Mouse (Mus musculus) embryonic stem cell, embryonic (primary cell): ENCODE data around the gene Akap2.

Experiments used
- CTCF ChIA-PET, 4 experiments: fragments of 300-600 bp in 2 of 4; fragments of 350-600 bp in 2 of 4; sonication (Branson Sonifier 250); formaldehyde crosslinking; loops; one replicate each; lab custom pipeline; 2022; ENCODE audit warnings: inconsistent platforms in 2 of 4; lab: Charles Lee
- POLR2A ChIA-PET, 4 experiments: fragments of 300-600 bp in 2 of 4; fragments of 350-600 bp in 2 of 4; sonication (Branson Sonifier 250); formaldehyde crosslinking; loops; one replicate each; lab custom pipeline; 2022; ENCODE audit warnings: antibody characterized with exemption in 4 of 4, inconsistent platforms in 1 of 4; lab: Charles Lee

The Akap2 gene

GRCm38 (mm10) chr4:57717354-57717753, at the start of gene Akap2:
Gene Akap2, plus strand, starts transcription at chr4:57717657.
- POLR2A ChIA-PET: interaction anchor here in 2 of 4 experiments (0.6 to 1.5 kb wide), 6 partner anchors 15 to 794 kb away, joined by 3 to 4 read pairs (median 4); partner anchors contain the start of gene Txn1 (in 1 of the 2)
- CTCF ChIA-PET: interaction anchor here in 2 of 4 experiments (0.6 to 1.0 kb wide), 3 partner anchors 43 to 318 kb away, joined by 3 to 11 read pairs (median 3); no protein-coding TSS in a partner anchor

- ChIA-PET POLR2A (interaction anchor here in 2 of 4 experiments (0.6 to 1.3 kb wide), 6 partner anchors 8 to 322 kb away, joined by 3 read pairs; no protein-coding TSS in a partner anchor), CTCF (interaction anchor here in 3 of 4 experiments (0.5 to 2.6 kb wide), 6 partner anchors 88 to 435 kb away, joined by 3 to 17 read pairs (median 6); no protein-coding TSS in a partner anchor)
Measured at GRCm38 (mm10) chr4:57670813-57671469, 46.5 kb upstream of the Akap2 start.

- POLR2A ChIA-PET: interaction anchor here in 3 of 4 experiments (1.1 to 3.9 kb wide), 5 partner anchors 9 to 284 kb away, joined by 3 to 20 read pairs (median 19); no protein-coding TSS in a partner anchor
- CTCF ChIA-PET: interaction anchor here in 3 of 4 experiments (0.7 to 2.6 kb wide), 23 partner anchors 11 to 249 kb away, joined by 3 to 17 read pairs (median 5); no protein-coding TSS in a partner anchor
Measured at GRCm38 (mm10) chr4:57672541-57672940, 44.9 kb upstream of the Akap2 start.

- ChIA-PET POLR2A (interaction anchor here in 3 of 4 experiments (0.6 to 3.9 kb wide), 12 partner anchors 8 to 284 kb away, joined by 3 to 33 read pairs (median 4); partner anchors contain the start of gene Txn1 (in 2 of the 3)), CTCF (interaction anchor here (0.5 to 2.6 kb wide), 42 partner anchors 9 to 411 kb away, joined by 3 to 17 read pairs (median 4); no protein-coding TSS in a partner anchor)
Measured at GRCm38 (mm10) chr4:57672996-57673906, 44.2 kb upstream of the Akap2 start.

- POLR2A ChIA-PET: interaction anchor here (0.5 to 3.9 kb wide), 38 partner anchors 9 to 728 kb away, joined by 3 to 33 read pairs (median 4); partner anchors contain the start of gene Txn1 (in 3 of the 4)
- CTCF ChIA-PET: interaction anchor here (0.6 to 2.4 kb wide), 31 partner anchors 10 to 781 kb away, joined by 3 to 15 read pairs (median 4); partner anchors contain the start of genes Akap2 (in 1 of the 4) and Ptpn3 (in 1 of the 4)
Measured at GRCm38 (mm10) chr4:57674351-57674750, 43.1 kb upstream of the Akap2 start.

- CTCF ChIA-PET: interaction anchor here (0.5 to 2.4 kb wide), 21 partner anchors 13 to 659 kb away, joined by 3 to 15 read pairs (median 3); no protein-coding TSS in a partner anchor
- POLR2A ChIA-PET: interaction anchor here (0.6 to 3.9 kb wide), 31 partner anchors 11 to 1329 kb away, joined by 3 to 33 read pairs (median 6); partner anchors contain the start of gene Txn1 (in 3 of the 4)
Measured at GRCm38 (mm10) chr4:57675387-57675786, 42.1 kb upstream of the Akap2 start.

GRCm38 (mm10) chr4:57677916-57678315, 39.5 kb upstream of the Akap2 start:
- POLR2A ChIA-PET: interaction anchor here in 1 of 4 experiments (0.6 to 1.8 kb wide), 2 partner anchors 8 to 157 kb away, joined by 3 to 4 read pairs; no protein-coding TSS in a partner anchor

GRCm38 (mm10) chr4:57678991-57679457, 38.4 kb upstream of the Akap2 start:
- ChIA-PET CTCF (no interaction called here), POLR2A (interaction anchor here in 2 of 4 experiments (0.9 to 1.8 kb wide), 6 partner anchors 11 to 267 kb away, joined by 3 to 4 read pairs (median 3); no protein-coding TSS in a partner anchor)

More at GRCm38 (mm10) chr4:57677916-57678315, 39.5 kb upstream of the Akap2 start:
- CTCF ChIA-PET: no interaction called here

GRCm38 (mm10) chr4:57680186-57680585, 37.3 kb upstream of the Akap2 start:
- POLR2A ChIA-PET: interaction anchor here in 2 of 4 experiments (0.7 to 1.5 kb wide), 8 partner anchors 9 to 117 kb away, joined by 3 to 4 read pairs (median 4); no protein-coding TSS in a partner anchor
- CTCF ChIA-PET: no interaction called here

- CTCF ChIA-PET: interaction anchor here in 2 of 4 experiments (1.1 to 1.7 kb wide), 2 partner anchors 8 to 9 kb away, joined by 3 to 6 read pairs; no protein-coding TSS in a partner anchor
- POLR2A ChIA-PET: interaction anchor here in 3 of 4 experiments (0.7 to 1.5 kb wide), 7 partner anchors 8 to 239 kb away, joined by 3 to 4 read pairs (median 3); no protein-coding TSS in a partner anchor
Measured at GRCm38 (mm10) chr4:57681511-57681910, 35.9 kb upstream of the Akap2 start.

- POLR2A ChIA-PET: interaction anchor here in 1 of 4 experiments (0.6 to 1.5 kb wide), 3 partner anchors 29 to 238 kb away, joined by 3 to 4 read pairs (median 3); no protein-coding TSS in a partner anchor
- CTCF ChIA-PET: interaction anchor here in 2 of 4 experiments (1.1 to 1.7 kb wide), 2 partner anchors 9 kb away, joined by 3 to 6 read pairs; no protein-coding TSS in a partner anchor
Measured at GRCm38 (mm10) chr4:57682341-57682740, 35.1 kb upstream of the Akap2 start.

- ChIA-PET POLR2A (interaction anchor here in 1 of 4 experiments (0.9 to 1.6 kb wide), 2 partner anchors 10 to 14 kb away, joined by 3 read pairs; no protein-coding TSS in a partner anchor), CTCF (interaction anchor here in 2 of 4 experiments (1.7 to 2.5 kb wide), 3 partner anchors 9 to 10 kb away, joined by 5 to 14 read pairs (median 6); no protein-coding TSS in a partner anchor)
Measured at GRCm38 (mm10) chr4:57682944-57683343, 34.5 kb upstream of the Akap2 start.

GRCm38 (mm10) chr4:57684676-57685215, 32.7 kb upstream of the Akap2 start:
- CTCF ChIA-PET: interaction anchor here in 2 of 4 experiments (2.1 to 2.5 kb wide), 2 partner anchors 11 to 12 kb away, joined by 5 to 14 read pairs; no protein-coding TSS in a partner anchor

GRCm38 (mm10) chr4:57686736-57687135, 30.7 kb upstream of the Akap2 start:
- CTCF ChIA-PET: no interaction called here

More at GRCm38 (mm10) chr4:57684676-57685215, 32.7 kb upstream of the Akap2 start:
- POLR2A ChIA-PET: interaction anchor here in 2 of 4 experiments (0.5 to 1.0 kb wide), 3 partner anchors 11 to 272 kb away, joined by 3 read pairs; partner anchors contain the start of gene Txn1 (in 1 of the 2)

GRCm38 (mm10) chr4:57687583-57687982, 29.9 kb upstream of the Akap2 start:
- ChIA-PET CTCF (no interaction called here), POLR2A (interaction anchor here in 1 of 4 experiments (0.9 kb wide), 1 partner anchor 12 kb away, joined by 5 read pairs; no protein-coding TSS in a partner anchor)

More at GRCm38 (mm10) chr4:57686736-57687135, 30.7 kb upstream of the Akap2 start:
- POLR2A ChIA-PET: interaction anchor here in 2 of 4 experiments (0.5 to 0.6 kb wide), 2 partner anchors 36 to 78 kb away, joined by 4 read pairs; no protein-coding TSS in a partner anchor

- CTCF ChIA-PET: interaction anchor here in 1 of 4 experiments (0.6 kb wide), 1 partner anchor 13 kb away, joined by 3 read pairs; no protein-coding TSS in a partner anchor
- POLR2A ChIA-PET: interaction anchor here in 1 of 4 experiments (0.9 kb wide), 1 partner anchor 12 kb away, joined by 5 read pairs; no protein-coding TSS in a partner anchor
Measured at GRCm38 (mm10) chr4:57688131-57688530, 29.3 kb upstream of the Akap2 start.
